Mouse (Mus musculus) spleen, postnatal 0 days (tissue): ENCODE data around the gene Dusp3. TPM values are rescaled to one million over a fixed set of nuclear protein-coding genes. Genes with fewer than 3 reads are reported as not detected.

Source experiments
- polyA plus RNA-seq: library from polyadenylated mRNA; unstranded; fragments of >200 nt; fragmentation: Nextera tagmentation; extraction: Ambion mirVana; gene quantifications from 2 replicates; pipeline ENCODE4 v1.2.1, GENCODE M21; 2015

The Dusp3 gene
- 11.4 and 14.5 TPM in 2 replicates for polyA plus RNA-seq

DNA sequence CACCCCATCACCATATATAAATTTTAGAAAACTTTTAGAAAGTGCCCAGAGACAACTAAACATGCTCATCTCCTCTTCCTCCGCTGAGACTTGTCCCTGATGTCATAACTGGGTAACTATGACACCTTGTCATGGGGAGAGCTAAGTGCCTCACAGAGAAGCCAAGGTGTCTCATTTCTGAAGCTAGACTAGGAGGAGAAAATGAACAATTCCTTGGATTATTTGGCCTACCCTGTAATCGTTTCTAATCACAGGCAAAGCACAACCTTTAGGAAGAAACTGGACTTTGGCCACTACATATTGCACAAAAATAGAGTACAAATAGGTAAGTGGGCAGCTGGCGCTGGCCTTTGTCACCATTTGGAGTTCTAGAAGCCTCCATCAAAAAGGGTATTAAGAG lies at the start of gene Dusp3:
Gene Dusp3 (minus strand): TSS at position 101 of the 400 bp plus-strand sequence.

DNA sequence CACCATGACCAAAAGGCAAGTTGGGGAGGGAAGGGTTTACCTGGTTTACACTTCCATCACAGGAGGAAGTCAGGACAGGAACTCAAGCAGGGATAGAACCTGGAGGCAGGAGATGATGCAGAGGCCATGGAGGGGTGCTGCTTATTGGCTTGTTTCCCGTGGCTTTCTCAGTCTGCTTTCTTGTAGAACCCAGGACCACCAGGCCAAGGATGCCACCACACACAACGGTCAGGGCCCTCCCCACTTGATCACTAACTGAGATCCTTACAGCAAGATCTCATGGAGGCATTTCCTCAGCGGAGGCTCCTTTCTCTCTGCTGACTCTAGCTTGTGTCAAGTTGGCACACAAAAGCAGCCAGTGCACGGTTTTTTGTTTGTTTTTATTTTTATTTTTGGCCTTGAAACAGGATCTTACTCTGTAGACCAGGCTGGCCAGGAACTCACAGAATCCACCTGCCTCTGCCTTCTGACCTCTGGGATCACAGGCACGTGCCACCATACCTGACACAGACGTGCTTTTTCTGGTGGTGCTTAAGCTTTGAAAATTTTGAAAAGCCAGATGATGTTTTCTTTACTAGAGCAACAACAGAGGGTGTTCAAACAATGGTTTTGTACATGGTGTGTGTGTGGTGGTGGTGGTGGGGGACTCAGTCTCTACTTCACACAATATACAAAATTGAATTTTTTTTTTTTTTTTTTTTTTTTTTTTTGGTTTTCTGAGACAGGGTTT lies 41.4 kb upstream of the Dusp3 start, which contains the start of gene Mpp3:
Gene Mpp3 (minus strand): TSS at position 375 of the 730 bp plus-strand sequence.

DNA sequence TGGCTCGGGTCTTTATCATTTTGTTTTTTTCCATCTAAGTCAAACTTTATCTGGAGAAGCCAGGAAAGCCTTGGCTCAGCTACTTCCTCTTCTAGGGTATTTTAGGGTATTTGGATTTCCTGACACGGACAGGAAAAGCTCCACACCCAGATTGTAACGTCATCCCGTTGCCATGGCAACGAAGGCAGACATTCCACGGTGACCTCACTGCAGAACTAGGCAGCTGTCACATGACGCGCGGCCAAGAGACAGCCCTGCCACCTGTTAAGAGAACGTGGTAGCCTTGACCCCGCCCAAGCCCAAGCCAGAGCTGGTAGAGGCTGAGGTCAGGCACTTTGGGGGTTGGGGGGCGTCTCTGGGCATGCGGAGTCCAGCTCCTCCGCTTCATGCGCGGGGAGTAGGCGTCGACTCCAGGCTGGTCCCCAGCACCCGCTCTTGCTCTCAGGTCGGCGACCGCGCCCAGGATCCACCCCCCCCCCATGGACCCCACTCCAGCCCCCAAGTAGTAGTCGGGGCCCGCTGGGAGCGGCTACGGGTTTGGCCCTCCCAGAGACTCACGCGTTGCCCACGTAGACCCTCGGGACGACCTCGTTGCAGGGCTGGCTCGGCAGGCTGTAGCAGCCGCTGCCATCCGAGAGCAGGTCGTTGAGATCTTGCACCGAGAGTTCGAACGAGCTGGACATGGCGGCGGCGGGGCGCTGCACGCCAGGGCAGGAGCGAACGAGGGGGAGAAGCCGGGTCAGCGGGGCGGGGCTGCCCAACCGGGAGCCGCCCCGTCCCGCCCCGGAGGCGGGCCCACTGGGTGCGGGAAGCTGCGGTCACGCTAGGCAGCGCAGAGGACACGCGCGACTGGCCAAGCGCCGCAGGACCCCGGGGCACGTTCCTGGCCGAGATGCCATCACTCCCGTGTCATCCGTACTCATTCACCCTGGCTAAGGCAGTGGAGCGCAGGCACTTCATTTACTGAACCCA lies 2.5 kb downstream of the Dusp3 start, which contains the start of gene Cfap97d1:
Gene Cfap97d1 (plus strand): TSS at position 226 of the 972 bp plus-strand sequence.

DNA sequence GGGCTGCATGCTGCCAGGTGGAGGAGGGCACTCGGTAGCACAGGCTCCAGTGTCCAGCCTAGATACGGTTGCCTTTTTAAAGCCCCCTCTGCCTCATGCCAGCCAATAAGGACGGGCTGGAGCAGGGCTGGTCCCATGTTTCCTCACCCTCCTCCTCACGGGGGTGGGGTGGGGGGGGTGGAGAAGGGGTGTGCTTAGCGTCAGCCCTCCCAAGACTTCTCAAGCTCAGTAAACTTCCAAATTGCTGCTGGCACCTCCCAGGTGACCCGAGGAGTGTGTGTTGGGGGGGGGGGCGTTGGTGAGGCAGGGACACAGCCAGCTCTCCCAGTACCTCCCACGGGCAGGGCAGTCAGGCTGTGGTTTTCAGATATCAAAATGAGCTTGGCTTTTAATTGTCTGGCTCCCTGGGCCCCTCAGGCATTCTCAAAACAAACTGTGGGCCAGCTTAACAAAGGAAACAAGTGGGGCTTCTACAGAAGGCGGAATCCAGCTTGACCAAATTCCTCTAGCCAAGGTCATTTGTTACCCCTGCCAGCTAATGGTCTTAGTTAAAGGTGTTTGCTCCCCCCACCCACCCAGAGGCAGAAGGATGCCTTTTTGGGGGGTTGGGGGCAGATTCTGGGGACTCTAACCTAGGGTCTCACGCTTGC lies 19.7 kb downstream of the Dusp3 start, which contains the start of gene Sost:
Gene Sost (minus strand): TSS at position 51 of the 650 bp plus-strand sequence.

Other genes with a start within 250 kb of the Dusp3 start
- gene Etv4, start 201.6 kb downstream of the Dusp3 start, polyA plus RNA-seq: 0.49 and 0.59 TPM in 2 replicates
- 0.70 and 0.75 TPM in 2 replicates for gene Meox1, start 92.6 kb downstream of the Dusp3 start, polyA plus RNA-seq
- 0.06 TPM in 1 of 2 replicates, not detected in the other for gene Sost, start 20.0 kb downstream of the Dusp3 start, polyA plus RNA-seq
- gene Cfap97d1, start 2.7 kb downstream of the Dusp3 start, polyA plus RNA-seq: not detected in 2 replicates
- gene Mpp3, start 41.4 kb upstream of the Dusp3 start, polyA plus RNA-seq: 1.3 and 1.5 TPM in 2 replicates
- 1.8 and 2.2 TPM in 2 replicates for gene Cd300lg, start 54.5 kb upstream of the Dusp3 start, polyA plus RNA-seq
- 7.9 and 9.7 TPM in 2 replicates for gene Mpp2, start 101.5 kb upstream of the Dusp3 start, polyA plus RNA-seq
- gene Ppy, start 114.3 kb upstream of the Dusp3 start, polyA plus RNA-seq: 0.72 TPM in 1 of 2 replicates, not detected in the other
- gene Pyy, start 120.8 kb upstream of the Dusp3 start, polyA plus RNA-seq: 1.3 and 3.6 TPM in 2 replicates
- 3.7 TPM in 2 replicates for gene Nags, start 158.5 kb upstream of the Dusp3 start, polyA plus RNA-seq
- 10.9 and 12.3 TPM in 2 replicates for gene Tmem101, start 169.4 kb upstream of the Dusp3 start, polyA plus RNA-seq
- 83.8 and 86.1 TPM in 2 replicates for gene Lsm12, start 198.3 kb upstream of the Dusp3 start, polyA plus RNA-seq
- 17.9 and 21.1 TPM in 2 replicates for gene G6pc3, start 202.6 kb upstream of the Dusp3 start, polyA plus RNA-seq
- 21.8 and 29.1 TPM in 2 replicates for gene Hdac5, start 243.2 kb upstream of the Dusp3 start, polyA plus RNA-seq